Mouse (Mus musculus): ENCODE measurements around the gene Stx4a. TPM values are rescaled to one million over a fixed set of nuclear protein-coding genes. Genes with fewer than 3 reads are reported as not detected.

The Stx4a gene
- 66.0 and 82.3 TPM in 2 replicates for polyA plus RNA-seq (2012; rRNA removed)

DNA sequence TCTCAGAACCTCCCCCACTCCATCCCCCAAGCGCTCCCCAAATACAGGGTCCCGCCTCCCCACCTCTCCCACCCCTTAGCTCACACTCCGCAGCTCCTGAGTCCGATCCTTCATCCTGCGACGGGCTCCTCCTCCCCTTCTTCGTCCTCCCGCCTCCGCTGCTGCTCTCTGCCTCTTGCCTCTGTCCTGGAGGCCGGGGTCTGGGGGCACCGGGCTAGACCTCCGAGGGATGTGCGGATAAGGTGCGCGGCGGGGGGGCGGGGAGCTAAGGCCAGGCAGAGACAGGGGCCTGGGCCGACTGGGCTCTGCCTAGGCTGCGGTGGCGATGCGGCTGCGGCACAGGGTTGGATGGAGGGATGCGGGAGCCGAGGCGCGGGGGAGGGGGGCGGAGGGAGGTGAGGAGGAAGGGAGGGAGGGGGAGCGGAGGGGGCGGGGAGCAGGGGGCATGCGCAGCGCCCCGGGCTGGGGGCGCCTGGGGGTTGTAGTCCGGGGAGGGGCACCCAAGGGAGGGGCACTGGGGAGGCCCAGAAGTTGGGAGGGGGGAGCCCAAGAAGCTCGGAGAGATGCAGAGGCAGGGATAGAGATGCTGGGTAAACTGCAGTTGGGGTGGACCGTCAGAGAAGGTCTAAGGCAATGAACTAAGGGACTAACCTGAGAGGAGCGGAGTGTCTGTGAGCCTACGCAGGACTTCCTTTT is at the start of gene Stx4a, which contains the start of gene Stx1b:
TSS of gene Stx4a (plus strand) at position 119 of the 696 bp plus-strand sequence.
TSS of gene Stx1b (minus strand) at position 374 of the 696 bp plus-strand sequence.

DNA sequence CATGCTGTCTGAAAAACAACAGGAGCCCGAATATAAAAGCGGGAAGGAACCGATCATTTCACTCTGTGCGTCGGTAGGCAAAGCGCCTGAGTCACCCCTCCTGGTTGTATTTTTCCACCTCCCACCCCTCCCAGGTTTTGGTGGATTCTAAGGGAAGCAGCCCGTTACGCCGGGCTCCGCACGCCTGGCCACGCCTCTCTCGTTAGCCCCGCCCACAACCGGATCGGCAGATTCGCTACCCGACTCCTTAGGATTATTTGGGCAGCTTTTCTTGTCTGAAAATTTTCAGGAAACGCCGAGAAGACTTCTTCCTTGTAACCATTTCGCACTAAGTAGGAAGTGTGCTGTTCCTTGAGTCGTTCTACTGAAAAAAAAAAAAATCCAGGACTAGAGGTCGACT is 47.7 kb upstream of the Stx4a start, which contains the start of gene Setd1a:
TSS of gene Setd1a (plus strand) at position 245 of the 400 bp plus-strand sequence.

GRCm38 (mm10) chr7:127785308-127785707 is 38.8 kb upstream of the Stx4a start, which contains the start of gene Gm49388:
TSS of gene Gm49388 (plus strand) at chr7:127785608.

DNA sequence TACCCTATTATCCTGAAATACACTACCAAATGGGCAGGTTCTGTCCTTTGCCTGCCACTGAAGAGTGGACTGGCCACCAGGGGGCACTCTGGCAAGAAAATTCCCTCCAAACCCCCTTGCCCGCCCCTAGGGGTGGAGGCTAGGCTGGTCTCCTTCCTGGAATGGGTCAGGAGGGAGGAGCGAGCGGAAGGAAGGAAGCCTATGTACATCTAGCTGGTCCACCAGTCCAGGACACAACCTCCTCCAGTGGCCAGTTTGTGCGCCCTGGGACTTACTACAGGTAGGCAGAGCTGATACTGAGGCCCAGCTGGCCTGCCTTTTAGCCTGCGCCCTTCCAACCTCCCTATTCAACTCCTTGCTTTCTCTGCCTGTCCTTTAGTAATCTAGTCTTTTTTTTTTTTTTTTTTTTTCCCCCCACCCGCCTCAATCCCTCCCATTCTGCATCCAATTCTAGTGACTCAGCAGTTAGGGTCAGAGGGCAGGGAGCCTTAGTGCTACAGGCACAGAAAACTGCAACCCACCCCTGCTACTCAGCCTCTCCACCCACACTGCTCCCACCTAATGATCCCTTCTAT is 23.6 kb upstream of the Stx4a start, which contains the start of gene Hsd3b7:
TSS of gene Hsd3b7 (plus strand) at position 170 of the 575 bp plus-strand sequence.

GRCm38 (mm10) chr7:127876041-127876466 is 52.0 kb downstream of the Stx4a start, which contains the start of gene Zfp646:
TSS of gene Zfp646 (plus strand) at chr7:127876221.

DNA sequence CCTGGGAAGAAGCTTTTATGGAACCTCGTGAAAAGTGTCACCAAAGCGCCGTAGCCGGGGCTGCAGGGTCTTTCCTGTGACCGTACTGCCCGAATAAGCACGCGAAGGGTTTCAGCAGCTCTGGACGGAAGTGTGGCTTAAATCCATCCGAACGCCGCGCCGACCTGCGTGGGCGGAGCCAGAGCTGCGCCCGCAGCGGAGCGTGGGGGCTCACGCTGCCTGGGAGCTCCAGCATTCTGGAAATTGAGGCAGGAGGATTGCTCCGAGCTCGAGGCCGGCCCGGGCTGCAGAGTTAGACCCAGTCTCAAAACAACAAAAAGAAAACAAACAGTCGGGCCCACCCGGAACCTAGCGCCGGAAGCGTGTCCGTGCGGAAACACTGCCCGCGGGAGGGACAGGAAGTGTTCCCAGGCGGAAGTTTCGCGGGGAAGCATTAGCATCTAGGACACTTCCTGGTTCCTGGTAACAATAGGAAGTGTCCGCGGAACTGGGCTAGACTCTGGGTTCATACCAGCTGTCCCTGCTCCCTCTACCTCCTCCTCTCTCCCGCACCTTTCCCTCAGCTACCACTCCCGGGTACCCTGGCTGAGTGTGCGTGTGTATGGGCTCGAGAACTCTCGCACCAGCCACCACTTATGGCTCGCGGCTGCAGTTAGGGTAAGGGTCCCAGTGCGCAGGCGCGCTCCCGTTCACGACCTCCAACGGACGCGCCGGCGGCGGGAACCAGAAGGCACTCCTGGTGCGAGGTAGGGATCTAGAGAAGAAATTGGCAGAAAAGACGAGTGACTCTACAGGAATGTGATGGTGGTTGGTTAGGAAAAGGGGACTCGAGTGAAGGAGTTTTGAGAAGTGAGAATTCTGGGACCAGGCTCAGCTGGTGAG is 52.6 kb downstream of the Stx4a start, which contains the start of gene Zfp668:
TSS of gene Zfp668 (minus strand) at position 362 of the 882 bp plus-strand sequence.

DNA sequence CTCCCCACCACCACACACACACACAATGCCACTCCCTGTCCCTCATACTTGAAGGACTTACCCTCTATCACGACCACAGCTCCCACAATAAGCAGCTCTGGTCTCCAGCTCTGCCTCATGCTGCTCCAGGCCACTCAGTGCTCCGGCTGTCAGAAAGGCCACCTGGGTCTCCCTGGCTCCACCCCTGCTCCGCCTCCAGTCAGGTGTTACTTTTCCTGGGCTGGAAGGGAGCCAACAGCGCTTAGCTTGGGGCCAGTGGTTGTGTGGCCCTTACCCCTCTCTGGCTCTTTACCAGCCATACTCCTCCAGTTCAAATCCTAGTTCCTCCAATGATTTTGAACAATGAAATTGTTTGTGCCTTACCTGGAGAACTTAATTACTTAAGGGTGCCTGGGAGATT is 66.7 kb downstream of the Stx4a start, which contains the start of gene Prss53:
TSS of gene Prss53 (minus strand) at position 173 of the 400 bp plus-strand sequence.

DNA sequence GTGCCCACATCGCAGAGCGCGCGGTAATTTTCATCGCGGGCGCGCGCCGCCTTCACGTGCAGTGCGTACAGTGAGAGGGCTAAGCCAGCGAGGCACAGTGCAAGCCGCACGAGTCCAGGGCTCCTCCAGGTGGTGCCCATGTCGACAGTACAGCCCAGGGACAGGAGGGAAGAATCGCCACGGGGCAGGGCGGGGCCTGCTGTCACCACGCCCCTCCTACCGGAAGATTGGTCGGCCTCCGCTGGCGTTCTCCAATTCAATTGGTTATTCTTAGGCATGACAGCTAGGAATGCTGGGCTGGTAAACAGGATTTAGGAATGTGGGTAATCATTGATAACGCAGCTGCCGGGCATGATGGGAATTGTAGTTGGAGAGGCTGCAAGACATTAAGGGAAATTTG is 71.3 kb downstream of the Stx4a start, which contains the start of the genes Gm21974 and Vkorc1:
TSS of gene Gm21974 (minus strand) at position 13 of the 400 bp plus-strand sequence.
TSS of gene Vkorc1 (minus strand) at position 176 of the 400 bp plus-strand sequence.

Other genes starting within 250 kb of the Stx4a start
- gene Ccdc189, start 235.7 kb upstream of the Stx4a start, polyA plus RNA-seq (2012; rRNA removed): 11.7 and 13.2 TPM in 2 replicates
- 33.5 and 34.1 TPM in 2 replicates for gene Rnf40, start 235.5 kb upstream of the Stx4a start, polyA plus RNA-seq (2012; rRNA removed)
- 21.3 and 22.4 TPM in 2 replicates for gene Zfp629, start 208.5 kb upstream of the Stx4a start, polyA plus RNA-seq (2012; rRNA removed)
- gene Bcl7c, start 115.4 kb upstream of the Stx4a start, polyA plus RNA-seq (2012; rRNA removed): 67.7 and 78.2 TPM in 2 replicates
- 33.4 and 51.7 TPM in 2 replicates for gene Ctf1, start 111.6 kb upstream of the Stx4a start, polyA plus RNA-seq (2012; rRNA removed)
- 0.27 and 0.30 TPM in 2 replicates for gene Ctf2, start 92.1 kb upstream of the Stx4a start, polyA plus RNA-seq (2012; rRNA removed)
- 68.7 and 76.0 TPM in 2 replicates for gene Fbxl19, start 79.8 kb upstream of the Stx4a start, polyA plus RNA-seq (2012; rRNA removed)
- gene Orai3, start 54.5 kb upstream of the Stx4a start, polyA plus RNA-seq (2012; rRNA removed): 51.2 and 60.6 TPM in 2 replicates
- 9.9 and 12.3 TPM in 2 replicates for gene Setd1a, start 47.6 kb upstream of the Stx4a start, polyA plus RNA-seq (2012; rRNA removed)
- 0.06 TPM in 1 of 2 replicates, not detected in the other for gene Gm49388, start 38.7 kb upstream of the Stx4a start, polyA plus RNA-seq (2012; rRNA removed)
- gene Hsd3b7, start 23.7 kb upstream of the Stx4a start, polyA plus RNA-seq (2012; rRNA removed): 78.5 and 87.3 TPM in 2 replicates
- gene Stx1b, start 255 bp downstream of the Stx4a start, polyA plus RNA-seq (2012; rRNA removed): 15.2 and 17.7 TPM in 2 replicates
- gene Zfp646, start 51.9 kb downstream of the Stx4a start, polyA plus RNA-seq (2012; rRNA removed): 23.0 and 25.1 TPM in 2 replicates
- 11.1 and 14.6 TPM in 2 replicates for gene Zfp668, start 52.5 kb downstream of the Stx4a start, polyA plus RNA-seq (2012; rRNA removed)
- gene Prss53, start 66.7 kb downstream of the Stx4a start, polyA plus RNA-seq (2012; rRNA removed): 6.7 and 8.5 TPM in 2 replicates
- not detected in 2 replicates for gene Gm21974, start 71.2 kb downstream of the Stx4a start, polyA plus RNA-seq (2012; rRNA removed)
- 241 and 372 TPM in 2 replicates for gene Vkorc1, start 71.3 kb downstream of the Stx4a start, polyA plus RNA-seq (2012; rRNA removed)
- 99.5 and 124 TPM in 2 replicates for gene Bckdk, start 79.8 kb downstream of the Stx4a start, polyA plus RNA-seq (2012; rRNA removed)
- gene Kat8, start 88.2 kb downstream of the Stx4a start, polyA plus RNA-seq (2012; rRNA removed): 18.4 and 22.3 TPM in 2 replicates
- 44.6 and 45.0 TPM in 2 replicates for gene Prss8, start 105.8 kb downstream of the Stx4a start, polyA plus RNA-seq (2012; rRNA removed)
- 29.0 and 31.2 TPM in 2 replicates for gene Prss36, start 122.4 kb downstream of the Stx4a start, polyA plus RNA-seq (2012; rRNA removed)
- 304 and 455 TPM in 2 replicates for gene Fus, start 143.2 kb downstream of the Stx4a start, polyA plus RNA-seq (2012; rRNA removed)
- 60.1 and 71.2 TPM in 2 replicates for gene Pycard, start 169.6 kb downstream of the Stx4a start, polyA plus RNA-seq (2012; rRNA removed)
- 0.97 and 1.1 TPM in 2 replicates for gene Trim72, start 179.7 kb downstream of the Stx4a start, polyA plus RNA-seq (2012; rRNA removed)
- gene Itgam, start 238.3 kb downstream of the Stx4a start, polyA plus RNA-seq (2012; rRNA removed): 5.6 and 6.6 TPM in 2 replicates
- gene Gm49368, start 238.4 kb downstream of the Stx4a start, polyA plus RNA-seq (2012; rRNA removed): 0.03 TPM in 1 of 2 replicates, not detected in the other

All from ovary, adult 2 months (tissue).